Mouse (Mus musculus) monocyte, adult 5-6 weeks (primary cell): ENCODE measurements around the gene Nap1l2. TPM values are rescaled to one million over a fixed set of nuclear protein-coding genes. Genes with fewer than 3 reads are reported as not detected.

ENCODE experiments used
- ATAC-seq: fragments of 153-309, 156-312 bp; replicated peaks from 2 replicates; pipeline ENCODE4 v1.8.0; 2017; ENCODE audit warnings: mild to moderate bottlenecking; ENCODE audit not compliant: low TSS enrichment, insufficient number of reproducible peaks, severe bottlenecking, poor library complexity, low FRiP score
- total RNA-seq: library from RNA; stranded (forward); fragments of 200-1000, 200-491, 200-594 nt; gene quantifications from 3 replicates; pipeline ENCODE4 v1.2.3, GENCODE M21; 2017

Gene Nap1l2
- 1.1 to 1.5 TPM in 2 of 3 replicates, not detected in the other for total RNA-seq

DNA sequence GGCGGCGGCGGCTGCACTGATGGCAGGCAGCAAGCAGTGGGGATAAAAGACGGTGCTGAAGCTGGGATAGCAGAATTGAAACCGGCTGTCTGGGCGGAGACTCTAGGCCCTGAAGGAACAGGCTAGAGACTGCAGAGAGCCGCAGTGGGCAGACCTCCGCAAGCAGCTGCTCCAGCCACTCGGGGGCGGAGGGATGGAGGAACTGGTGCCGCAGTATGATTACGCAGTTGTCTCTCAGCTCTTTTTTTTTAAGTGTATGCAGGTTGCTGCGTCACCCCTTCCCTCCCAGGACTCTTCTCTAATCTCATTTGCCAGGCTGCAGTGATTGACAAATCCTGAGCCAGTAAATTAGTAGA, at the start of gene Nap1l2:
Gene Nap1l2, minus strand, starts transcription at position 210 of the 356 bp plus-strand sequence.
- ATAC-seq, result peak; percentile 68; the same call in 1 of the 2 replicates

GRCm38 (mm10) chrX:103215251-103215650, 28.8 kb upstream of the Nap1l2 start:
- no peak for ATAC-seq

DNA sequence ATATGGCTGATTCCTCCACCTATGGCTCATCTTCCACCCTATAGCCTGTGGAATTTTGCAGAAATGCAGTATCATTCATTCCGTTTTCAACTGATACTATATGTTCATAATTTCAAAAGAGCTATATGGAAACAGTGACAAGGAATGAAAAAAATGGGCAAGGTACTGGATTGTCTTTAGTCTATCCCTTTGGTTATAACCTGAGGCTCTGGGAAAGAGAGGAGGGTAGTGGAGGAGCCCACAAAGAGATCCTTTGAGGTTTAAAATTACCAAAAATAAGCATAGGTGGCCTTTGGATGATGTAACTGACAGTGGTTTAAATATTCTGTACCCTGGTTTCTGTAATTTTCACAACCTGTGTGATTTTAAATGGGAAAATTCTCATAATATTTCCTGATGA, 389 bp upstream of the Nap1l2 start:
- no peak for ATAC-seq

GRCm38 (mm10) chrX:103185781-103186430, 534 bp downstream of the Nap1l2 start:
- ATAC-seq, result no peak

DNA sequence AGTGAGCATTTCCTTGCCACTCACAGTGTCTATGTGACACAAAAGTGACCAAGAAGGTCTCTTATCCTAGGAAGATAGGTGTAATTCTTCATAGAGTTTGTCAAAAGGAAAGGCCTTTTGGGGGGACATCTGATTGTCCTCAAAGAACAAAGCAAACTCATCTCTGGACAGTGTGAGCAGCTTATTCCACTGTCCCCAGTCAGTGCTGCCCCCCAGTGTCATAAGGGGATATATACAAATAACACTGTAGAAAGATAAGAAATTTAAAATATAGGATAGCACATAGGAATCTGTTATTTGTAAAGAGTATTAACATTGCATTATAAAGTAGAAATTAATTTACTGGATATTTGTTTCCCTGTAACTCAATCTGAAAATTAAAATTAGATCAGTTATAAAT, 2.9 kb downstream of the Nap1l2 start:
- no peak for ATAC-seq

DNA sequence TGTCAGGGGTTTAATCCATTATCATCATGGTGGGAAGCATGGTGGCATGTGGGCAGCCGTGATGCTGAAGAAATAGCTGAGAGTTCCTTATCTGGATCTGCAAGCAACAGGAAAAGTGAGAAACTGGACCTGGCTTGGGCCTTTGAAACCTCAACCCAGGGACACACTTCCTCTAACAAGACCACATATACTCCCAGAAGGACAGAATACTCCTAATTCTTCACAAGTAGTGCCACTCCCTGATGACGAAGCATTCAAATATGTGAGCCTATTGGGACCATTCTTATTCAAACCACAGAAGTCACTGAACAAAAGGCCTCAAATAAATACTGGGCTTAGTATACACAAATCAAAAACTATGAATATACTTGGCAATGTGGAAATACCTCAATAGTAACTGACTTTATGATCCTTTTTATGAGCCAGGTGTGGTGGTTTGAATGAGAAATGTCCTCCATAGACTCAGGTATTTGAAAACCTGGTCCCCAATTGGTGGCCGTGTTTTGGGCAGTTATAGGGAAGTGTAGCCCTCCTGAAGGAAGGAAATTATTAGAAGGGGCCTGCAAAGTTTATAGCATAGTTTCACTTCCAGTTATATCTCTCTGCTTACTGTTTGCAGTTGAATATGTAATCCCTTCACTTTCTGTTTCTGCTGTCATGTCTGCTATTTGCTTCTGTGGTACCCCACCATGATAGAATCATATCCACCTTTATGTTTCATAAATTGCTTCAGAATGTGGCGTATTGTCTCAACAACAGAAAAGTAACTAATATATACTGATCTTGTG, 6.5 kb downstream of the Nap1l2 start:
- no peak for ATAC-seq

DNA sequence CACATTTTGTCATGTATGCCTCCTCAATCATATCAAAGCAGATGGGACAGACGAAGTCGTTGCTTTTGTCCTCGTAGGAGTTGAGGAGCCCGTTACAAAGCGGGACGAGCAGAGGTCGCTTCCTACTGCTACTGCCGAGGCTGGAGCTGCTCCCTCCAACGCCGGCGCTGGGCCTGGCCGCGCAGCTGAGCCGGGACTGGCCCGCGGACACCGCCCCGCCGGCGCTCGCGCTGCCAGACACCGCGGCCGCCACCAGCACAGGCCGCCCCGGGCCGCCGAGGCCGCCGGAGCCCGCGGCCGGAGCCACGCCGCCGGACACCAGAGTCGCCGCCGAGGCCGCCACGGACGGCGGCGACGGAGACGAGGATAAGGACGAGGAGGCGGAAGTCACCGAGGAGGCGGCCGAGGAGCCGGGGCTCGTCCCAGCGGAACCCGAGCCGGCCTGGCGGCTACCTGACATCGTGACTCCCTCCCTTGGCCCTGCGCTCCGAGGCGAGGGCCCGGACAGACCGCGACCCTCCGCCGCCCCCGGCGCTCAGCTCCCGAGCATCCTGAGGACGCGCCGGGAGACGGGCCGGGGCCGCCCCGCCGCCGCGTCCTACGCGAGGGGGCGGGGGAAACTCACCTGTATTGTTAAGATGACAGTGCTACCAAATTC, 21.4 kb downstream of the Nap1l2 start:
- ATAC-seq, result peak; percentile 61; the same call in 1 of the 2 replicates

DNA sequence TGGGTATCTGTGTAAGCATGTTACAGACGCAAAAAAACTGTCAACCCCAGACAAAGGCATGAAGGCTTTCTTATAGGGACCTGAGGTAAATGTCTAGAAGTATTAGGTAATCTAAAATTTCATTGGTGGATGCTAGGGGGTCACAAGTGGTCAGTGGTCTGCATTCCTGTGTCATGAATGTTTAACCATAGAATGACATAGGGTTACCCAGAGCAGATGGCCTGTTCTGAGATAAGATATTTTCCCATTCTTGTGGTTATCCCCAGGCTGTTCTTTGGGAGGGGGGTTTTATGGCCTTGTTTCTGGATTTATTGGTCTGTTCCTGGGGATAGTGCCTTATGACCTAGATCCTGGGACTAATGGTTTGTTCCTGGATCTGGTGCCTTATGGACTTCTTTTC, 30.3 kb downstream of the Nap1l2 start:
- ATAC-seq, result no peak

DNA sequence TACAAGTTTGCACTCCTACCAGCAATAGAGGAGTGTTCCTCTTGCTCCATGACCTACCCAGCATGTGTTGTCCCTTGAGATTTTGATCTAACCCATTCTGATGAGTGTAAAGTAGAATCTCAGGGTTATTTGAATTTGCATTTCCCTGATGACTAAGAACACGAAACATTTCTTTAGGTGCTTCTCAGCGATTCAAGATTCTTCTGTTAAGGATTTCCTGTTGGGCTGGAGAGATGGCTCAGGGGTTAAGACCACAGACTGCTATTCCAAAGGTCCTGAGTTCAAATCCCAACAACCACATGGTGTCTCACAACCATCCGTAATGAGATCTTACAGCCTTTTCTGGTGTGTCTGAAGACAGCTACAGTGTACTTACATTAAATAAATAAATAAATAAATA, 47.9 kb downstream of the Nap1l2 start:
- ATAC-seq, result no peak

Other genes with a start within 250 kb of the Nap1l2 start
- gene Cdx4, start 134.8 kb upstream of the Nap1l2 start, total RNA-seq, result not detected in 3 replicates
- gene Chic1, start 169.8 kb upstream of the Nap1l2 start, total RNA-seq, result 0.32 to 2.2 TPM (median 1.1 TPM) in 3 replicates
- gene Tsx, start 227.8 kb upstream of the Nap1l2 start, total RNA-seq, result not detected in 3 replicates
- not detected in 3 replicates for gene Gm26992, start 235.4 kb upstream of the Nap1l2 start, total RNA-seq